Mouse (Mus musculus): ENCODE measurements around the gene Sntb2.

DNA sequence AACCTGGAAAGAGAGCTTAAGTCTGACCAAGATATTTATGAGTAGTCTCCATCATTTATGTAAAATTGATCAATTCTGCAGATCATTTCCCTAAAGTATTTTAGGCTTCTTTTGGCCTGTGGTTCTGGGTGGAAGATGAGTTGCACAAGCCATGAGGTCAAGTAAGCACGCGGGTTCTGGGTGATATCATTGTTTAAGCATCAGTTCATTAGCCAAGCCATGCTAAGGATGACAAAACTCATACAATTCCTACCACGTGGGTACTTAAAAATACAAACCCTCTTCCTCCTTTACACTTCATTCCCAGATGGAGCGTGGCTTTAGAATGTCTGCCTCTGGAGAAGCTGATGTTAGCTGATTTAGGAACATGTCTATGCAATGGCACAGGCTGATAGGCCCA, 18.0 kb downstream of the Sntb2 start:
- no peak for TF ChIP-seq CTCF (conservative IDR thresholded peaks at IDR 0.05; ENCODE audit: insufficient read depth, insufficient read length, low read depth, low read length)
- TF ChIP-seq POLR2A (IDR thresholded peaks at IDR 0.05; ENCODE audit: low read depth, low read length) = no peak
